Mouse (Mus musculus) brain, embryonic 14.5 days (tissue): ENCODE data around the gene Slc5a8.

Source experiments
- CTCF ChIP-seq: fragments of 200-500 bp; IDR thresholded peaks from 2 replicates; pipeline ENCODE4 v1.5.1; 2012; ENCODE audit warnings: inconsistent platforms, mild to moderate bottlenecking, moderate library complexity, borderline replicate concordance; ENCODE audit not compliant: insufficient read depth, insufficient read length; ENCODE audit errors: extremely low read depth
- POLR2A ChIP-seq: fragments of 200-500 bp; IDR thresholded peaks from 2 replicates; pipeline ENCODE4 v1.6.1; 2012; ENCODE audit warnings: mild to moderate bottlenecking, inconsistent platforms, borderline replicate concordance; ENCODE audit not compliant: poor library complexity, insufficient read depth, insufficient read length, severe bottlenecking; ENCODE audit errors: extremely low read depth

DNA sequence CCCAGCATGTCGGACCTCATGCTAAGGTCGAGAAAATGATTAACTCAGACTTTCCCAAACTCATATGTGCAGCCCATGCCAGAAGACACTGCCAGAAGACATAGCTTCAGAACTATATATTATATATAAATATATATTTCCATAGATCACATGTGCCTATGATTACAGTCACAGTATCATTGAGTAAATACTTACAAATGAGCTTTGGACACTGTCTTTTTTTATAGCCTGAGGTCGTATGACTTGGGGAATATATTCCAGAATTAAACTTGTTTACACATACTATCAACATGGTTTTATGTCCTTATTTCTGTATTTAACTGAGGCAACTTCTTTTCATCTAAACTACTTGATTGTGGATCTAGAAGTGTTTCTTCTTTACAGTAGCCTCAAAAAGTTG lies 24.9 kb upstream of the Slc5a8 start:
- TF ChIP-seq POLR2A (no peak), CTCF (no peak)
